Mouse (Mus musculus): ENCODE measurements around the gene Aff1. TPM values are rescaled to one million over a fixed set of nuclear protein-coding genes. Genes with fewer than 3 reads are reported as not detected.

The Aff1 gene
- total and polyA plus RNA-seq, 2 experiments from 2014 or later, result 1.6 to 6.4 TPM

DNA sequence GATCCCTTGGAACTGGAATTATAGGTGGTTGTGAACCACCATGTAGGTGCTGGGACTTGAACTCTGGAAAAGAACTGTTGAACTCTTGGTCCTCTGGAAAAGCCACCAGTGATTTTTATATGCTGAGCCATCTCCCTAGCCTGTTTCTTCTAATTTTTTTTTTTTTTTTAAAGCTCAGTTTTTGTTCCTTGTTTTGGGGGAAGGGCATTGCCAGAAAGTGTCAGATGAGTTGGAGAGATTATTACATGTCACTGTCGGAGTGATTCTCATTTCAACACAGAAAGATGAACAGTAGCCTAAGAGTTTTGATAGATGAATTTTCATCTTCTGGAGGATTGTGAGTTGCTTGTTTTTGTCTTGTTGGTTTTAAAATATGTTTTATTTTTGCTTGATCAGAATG lies 127.5 kb downstream of the Aff1 start:
- no peak for DNase-seq (ENCODE audit: low spot score)
- Histone ChIP-seq H3K4me3 (ENCODE audit: low read depth, low read length) (no peak overlapping the region), H3K36me3 (ENCODE audit: insufficient read depth, low read length) (no peaks in the 10 kb centered on the region), H3K9ac (replicated peaks; ENCODE audit: low read length, poor library complexity, severe bottlenecking) (no peak overlapping the region), H3K27ac (ENCODE audit: low read depth, low read length) (no peak overlapping the region), H3K27me3 (ENCODE audit: insufficient read depth, low read length) (no peaks in the 10 kb centered on the region), H3K4me1 (ENCODE audit: insufficient read depth, low read length) (no peaks in the 10 kb centered on the region), H3K4me2 (ENCODE audit: low read depth, low read length, poor library complexity, severe bottlenecking) (no peak overlapping the region), H3K9me3 (ENCODE audit: low read length) (no peaks in the 10 kb centered on the region)
- 91% methylated on average over 1 of the region's 1 CpGs for WGBS
- no peak for TF ChIP-seq CTCF (IDR thresholded peaks at IDR 0.05)
- no peak for ATAC-seq (ENCODE audit: low FRiP score)

- H3K4me2 ChIP-seq (ENCODE audit: low read depth, low read length, poor library complexity, severe bottlenecking), result no peak overlapping the region
- H3K4me1 ChIP-seq (ENCODE audit: insufficient read depth, low read length), result no peaks in the 10 kb centered on the region
- TF ChIP-seq CTCF (IDR thresholded peaks at IDR 0.05), result no peak
- H3K4me3 ChIP-seq (ENCODE audit: low read depth, low read length), result no peak overlapping the region
- no peak overlapping the region for H3K27ac ChIP-seq (ENCODE audit: low read depth, low read length)
- WGBS, result 85% methylated on average over 9 of the region's 9 CpGs
- no peaks in the 10 kb centered on the region for H3K36me3 ChIP-seq (ENCODE audit: insufficient read depth, low read length)
- H3K9ac ChIP-seq (replicated peaks; ENCODE audit: low read length, poor library complexity, severe bottlenecking), result no peak overlapping the region
- DNase-seq (ENCODE audit: low spot score) (no peak), ATAC-seq (ENCODE audit: low FRiP score) (no peak)
- H3K9me3 ChIP-seq (ENCODE audit: low read length), result no peaks in the 10 kb centered on the region
- H3K27me3 ChIP-seq (ENCODE audit: insufficient read depth, low read length), result no peaks in the 10 kb centered on the region
Observed at GRCm38 (mm10) chr5:103821062-103821461, 128.9 kb downstream of the Aff1 start.

DNA sequence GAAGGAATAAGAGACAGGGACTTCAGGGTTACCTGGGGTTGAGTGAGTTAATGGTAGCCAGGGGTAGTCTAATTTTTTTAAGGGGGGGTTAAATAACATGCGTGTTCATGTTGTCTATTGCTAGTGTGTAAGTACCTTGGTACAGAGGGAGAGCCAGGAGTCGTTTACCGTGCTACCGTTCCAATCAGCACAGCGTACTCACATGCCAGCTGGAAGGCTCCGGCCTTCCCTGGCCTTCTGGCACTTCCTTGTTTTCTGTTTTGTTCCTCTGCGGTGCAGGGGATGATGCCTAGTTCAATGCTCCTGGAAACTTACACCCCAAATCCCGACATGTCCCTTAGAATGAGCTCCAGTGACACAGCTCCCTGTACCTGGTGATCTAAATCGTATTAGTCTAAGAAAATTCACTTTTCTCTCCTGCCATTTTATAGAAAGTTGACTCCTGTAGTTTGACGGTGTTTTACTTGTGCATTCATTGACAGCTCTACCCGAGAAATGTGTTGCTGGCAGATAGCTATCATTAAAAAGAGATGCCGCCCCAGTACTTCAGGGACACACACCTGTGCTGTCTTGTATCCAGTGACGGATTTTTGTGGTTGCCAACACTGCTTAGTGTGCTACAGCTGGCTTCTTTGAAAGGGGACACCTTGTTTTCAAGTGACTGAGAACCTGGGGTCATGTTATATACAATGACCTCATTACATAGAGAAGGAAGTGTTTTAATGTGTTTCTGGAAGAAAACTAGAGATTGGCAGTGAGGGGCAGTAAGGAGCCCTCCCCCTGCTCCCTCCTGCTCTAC lies 129.5 kb downstream of the Aff1 start:
- no peak for TF ChIP-seq CTCF (IDR thresholded peaks at IDR 0.05)
- Histone ChIP-seq H3K4me3 (ENCODE audit: low read depth, low read length) (no peak overlapping the region), H3K36me3 (ENCODE audit: insufficient read depth, low read length) (no peaks in the 10 kb centered on the region), H3K4me1 (ENCODE audit: insufficient read depth, low read length) (no peaks in the 10 kb centered on the region), H3K27me3 (ENCODE audit: insufficient read depth, low read length) (no peaks in the 10 kb centered on the region), H3K9ac (replicated peaks; ENCODE audit: low read length, poor library complexity, severe bottlenecking) (no peak overlapping the region), H3K4me2 (ENCODE audit: low read depth, low read length, poor library complexity, severe bottlenecking) (no peak overlapping the region), H3K27ac (ENCODE audit: low read depth, low read length) (no peak overlapping the region), H3K9me3 (ENCODE audit: low read length) (no peaks in the 10 kb centered on the region)
- ATAC-seq (ENCODE audit: low FRiP score), result no peak
- DNase-seq (ENCODE audit: low spot score), result no peak
- WGBS, result 84% methylated on average over 13 of the region's 13 CpGs

GRCm38 (mm10) chr5:103822949-103823348 lies 130.8 kb downstream of the Aff1 start:
- Histone ChIP-seq H3K4me1 (ENCODE audit: insufficient read depth, low read length) (no peaks in the 10 kb centered on the region), H3K9me3 (ENCODE audit: low read length) (no peaks in the 10 kb centered on the region), H3K36me3 (ENCODE audit: insufficient read depth, low read length) (no peaks in the 10 kb centered on the region), H3K9ac (replicated peaks; ENCODE audit: low read length, poor library complexity, severe bottlenecking) (no peak overlapping the region), H3K27me3 (ENCODE audit: insufficient read depth, low read length) (no peaks in the 10 kb centered on the region), H3K4me2 (ENCODE audit: low read depth, low read length, poor library complexity, severe bottlenecking) (no peak overlapping the region), H3K27ac (ENCODE audit: low read depth, low read length) (no peak overlapping the region), H3K4me3 (ENCODE audit: low read depth, low read length) (no peak overlapping the region)
- ATAC-seq (ENCODE audit: low FRiP score), result no peak
- DNase-seq (ENCODE audit: low spot score), result no peak
- TF ChIP-seq CTCF (IDR thresholded peaks at IDR 0.05), result no peak
- WGBS, result 94% methylated on average over 5 of the region's 5 CpGs

GRCm38 (mm10) chr5:103828304-103828703 lies 136.1 kb downstream of the Aff1 start:
- no peaks in the 10 kb centered on the region for H3K4me1 ChIP-seq (ENCODE audit: insufficient read depth, low read length)
- no peak for TF ChIP-seq CTCF (IDR thresholded peaks at IDR 0.05)
- WGBS, result 84% methylated on average over 21 of the region's 21 CpGs

GRCm38 (mm10) chr5:103828729-103829128 lies 136.6 kb downstream of the Aff1 start:
- WGBS, result 76% methylated on average over 8 of the region's 8 CpGs
- no peak for ATAC-seq (ENCODE audit: low FRiP score)

More at GRCm38 (mm10) chr5:103828304-103828703, 136.1 kb downstream of the Aff1 start:
- ATAC-seq (ENCODE audit: low FRiP score) (no peak), DNase-seq (ENCODE audit: low spot score) (no peak)
- Histone ChIP-seq H3K27ac (ENCODE audit: low read depth, low read length) (no peak overlapping the region), H3K4me2 (ENCODE audit: low read depth, low read length, poor library complexity, severe bottlenecking) (no peak overlapping the region), H3K27me3 (ENCODE audit: insufficient read depth, low read length) (no peaks in the 10 kb centered on the region), H3K9ac (replicated peaks; ENCODE audit: low read length, poor library complexity, severe bottlenecking) (no peak overlapping the region), H3K9me3 (ENCODE audit: low read length) (no peaks in the 10 kb centered on the region), H3K4me3 (ENCODE audit: low read depth, low read length) (no peak overlapping the region), H3K36me3 (ENCODE audit: insufficient read depth, low read length) (no peaks in the 10 kb centered on the region)

More at GRCm38 (mm10) chr5:103828729-103829128, 136.6 kb downstream of the Aff1 start:
- Histone ChIP-seq H3K4me2 (ENCODE audit: low read depth, low read length, poor library complexity, severe bottlenecking) (no peak overlapping the region), H3K4me1 (ENCODE audit: insufficient read depth, low read length) (no peaks in the 10 kb centered on the region), H3K27me3 (ENCODE audit: insufficient read depth, low read length) (no peaks in the 10 kb centered on the region), H3K36me3 (ENCODE audit: insufficient read depth, low read length) (no peaks in the 10 kb centered on the region), H3K4me3 (ENCODE audit: low read depth, low read length) (no peak overlapping the region), H3K9me3 (ENCODE audit: low read length) (no peaks in the 10 kb centered on the region), H3K9ac (replicated peaks; ENCODE audit: low read length, poor library complexity, severe bottlenecking) (no peak overlapping the region), H3K27ac (ENCODE audit: low read depth, low read length) (no peak overlapping the region)
- DNase-seq (ENCODE audit: low spot score), result no peak
- no peak for TF ChIP-seq CTCF (IDR thresholded peaks at IDR 0.05)
